ENCODE assay signal across 19 mouse cellular contexts in genomic region chr10:61400407-61400806, GRCm38 (mm10). TPM values are rescaled to one million over a fixed set of nuclear protein-coding genes. Genes with fewer than 3 reads are reported as not detected.
"Had no signal": no experiment of that assay in that cellular context is flagged by ENCODE, and none has a peak within 500 bp of the region (broad histone marks: within the 10 kb centered on the region; RNA-seq: fewer than 3 reads in every experiment).

No protein-coding gene starts in this region.

- H3K27me3 ChIP-seq: neural tube, embryonic 15.5 days had no signal

- H3K36me3 ChIP-seq: neural tube, embryonic 13.5 days; neural tube, embryonic 15.5 days; stomach, embryonic 15.5 days had no signal

- H3K4me3 ChIP-seq: neural tube, embryonic 13.5 days; neural tube, embryonic 15.5 days; stomach, embryonic 15.5 days had no signal

- H3K4me2 ChIP-seq: neural tube, embryonic 13.5 days; neural tube, embryonic 15.5 days; stomach, embryonic 15.5 days had no signal

- DNase-seq: retina, postnatal 1 day; right cerebral cortex, adult 18-20 months; right cerebral cortex, postnatal 14 days; right cerebral cortex, postnatal 25 days; right cerebral cortex, postnatal 4 days; spleen, adult 18-20 months; thymus, adult 18-20 months; thymus, adult 2 months; thymus, postnatal 14 days; thymus, postnatal 25 days; thymus, postnatal 36 days; thymus, postnatal 4 days had no signal

- H3K27ac ChIP-seq: neural tube, embryonic 13.5 days; neural tube, embryonic 15.5 days; stomach, embryonic 15.5 days; stomach, postnatal 0 days had no signal

RNA-seq across cellular contexts. Expression of gene Pald1, which starts 17.1 kb away (rescaled TPM):
- total RNA-seq: neutrophil, adult 5-6 weeks had no signal

RNA-seq across cellular contexts. Expression of gene Nodal, which starts 17.4 kb away (rescaled TPM):
- total RNA-seq: neutrophil, adult 5-6 weeks had no signal
- polyA plus RNA-seq: neural tube, embryonic 13.5 days; small intestine, adult 2 months; stomach, embryonic 14.5 days; stomach, postnatal 0 days had no signal
